Mouse (Mus musculus): Measurements from ENCODE around the gene Fubp1. TPM values are rescaled to one million over a fixed set of nuclear protein-coding genes. Genes with fewer than 3 reads are reported as not detected.
"Not testable (repeated sequence)": the region's sequence is repeated elsewhere in the genome, so short reads cannot be mapped to it uniquely, and the experiment has no call there.

The Fubp1 gene
- polyA plus RNA-seq, 1 experiment from 2014 or later: 74.9 TPM

GRCm38 (mm10) chr3:152190679-152191477 lies 19.3 kb upstream of the Fubp1 start:
- WGBS: 48% methylated on average over 9 of the region's 9 CpGs
- Histone ChIP-seq H3K4me3 (ENCODE audit: low read depth, low read length) (peak overlapping the region; percentile 63), H3K4me2 (replicated peaks; ENCODE audit: low read depth, low read length) (peak overlapping the region; percentile 57), H3K27ac (ENCODE audit: low read length) (peak overlapping the region; percentile 75), H3K27me3 (replicated peaks; ENCODE audit: insufficient read depth, low read length) (no peaks in the 10 kb centered on the region), H3K9ac (replicated peaks; ENCODE audit: low read depth) (peak overlapping the region; percentile 54), H3K36me3 (ENCODE audit: insufficient read depth, low read length) (no peaks in the 10 kb centered on the region), H3K9me3 (ENCODE audit: low read length) (no peaks in the 10 kb centered on the region), H3K4me1 (ENCODE audit: insufficient read depth, low read depth, low read length) (no peaks in the 10 kb centered on the region; the same call in 1 of the 2 replicates)
- no peak for ATAC-seq
- peak; percentile 50 for DNase-seq (ENCODE audit: low spot score)
- no peak for TF ChIP-seq EP300 (IDR thresholded peaks at IDR 0.05)
- TF ChIP-seq CTCF (IDR thresholded peaks at IDR 0.05): no peak

GRCm38 (mm10) chr3:152191791-152192237 lies 18.4 kb upstream of the Fubp1 start:
- H3K27ac ChIP-seq (ENCODE audit: low read length): peak overlapping the region; percentile 72
- peak; percentile 93 for DNase-seq (ENCODE audit: low spot score)
- peak overlapping the region; percentile 63 for H3K4me3 ChIP-seq (ENCODE audit: low read depth, low read length)
- no peaks in the 10 kb centered on the region for H3K27me3 ChIP-seq (replicated peaks; ENCODE audit: insufficient read depth, low read length)
- H3K9me3 ChIP-seq (ENCODE audit: low read length): no peaks in the 10 kb centered on the region
- H3K9ac ChIP-seq (replicated peaks; ENCODE audit: low read depth): peak overlapping the region; percentile 1; the same call in 1 of the 2 replicates
- H3K36me3 ChIP-seq (ENCODE audit: insufficient read depth, low read length): no peaks in the 10 kb centered on the region
- 10% methylated on average over 6 of the region's 6 CpGs for WGBS
- peak overlapping the region; percentile 57 for H3K4me2 ChIP-seq (replicated peaks; ENCODE audit: low read depth, low read length)
- no peaks in the 10 kb centered on the region for H3K4me1 ChIP-seq (ENCODE audit: insufficient read depth, low read depth, low read length)
- TF ChIP-seq CTCF (IDR thresholded peaks at IDR 0.05) (0 out of 2 replicates have a peak, but pooled peaks have one; percentile 16), EP300 (IDR thresholded peaks at IDR 0.05) (peak; percentile 97)
- ATAC-seq: peak; percentile 92

GRCm38 (mm10) chr3:152192238-152192931 lies 17.8 kb upstream of the Fubp1 start:
- H3K27ac ChIP-seq (ENCODE audit: low read length): peak overlapping the region; percentile 72
- peak overlapping the region; percentile 1; the same call in 1 of the 2 replicates for H3K9ac ChIP-seq (replicated peaks; ENCODE audit: low read depth)
- ATAC-seq (peak; percentile 31), DNase-seq (ENCODE audit: low spot score) (peak; percentile 95)
- H3K36me3 ChIP-seq (ENCODE audit: insufficient read depth, low read length): no peaks in the 10 kb centered on the region
- H3K4me3 ChIP-seq (ENCODE audit: low read depth, low read length): peak overlapping the region; percentile 63
- H3K27me3 ChIP-seq (replicated peaks; ENCODE audit: insufficient read depth, low read length): no peaks in the 10 kb centered on the region
- peak overlapping the region; percentile 57 for H3K4me2 ChIP-seq (replicated peaks; ENCODE audit: low read depth, low read length)
- TF ChIP-seq EP300 (IDR thresholded peaks at IDR 0.05) (peak; percentile 41), CTCF (IDR thresholded peaks at IDR 0.05) (no peak)
- H3K4me1 ChIP-seq (ENCODE audit: insufficient read depth, low read depth, low read length): no peaks in the 10 kb centered on the region
- no peaks in the 10 kb centered on the region for H3K9me3 ChIP-seq (ENCODE audit: low read length)
- WGBS: 5% methylated on average over 10 of the region's 11 CpGs

GRCm38 (mm10) chr3:152193177-152193576 lies 17.0 kb upstream of the Fubp1 start:
- H3K4me1 ChIP-seq (ENCODE audit: insufficient read depth, low read depth, low read length): no peaks in the 10 kb centered on the region
- H3K9ac ChIP-seq (replicated peaks; ENCODE audit: low read depth): peak overlapping the region; percentile 74
- peak overlapping the region; percentile 54 for H3K4me2 ChIP-seq (replicated peaks; ENCODE audit: low read depth, low read length)
- DNase-seq (ENCODE audit: low spot score): peak; percentile 42
- peak overlapping the region; percentile 92 for H3K27ac ChIP-seq (ENCODE audit: low read length)
- no peaks in the 10 kb centered on the region for H3K36me3 ChIP-seq (ENCODE audit: insufficient read depth, low read length)
- H3K4me3 ChIP-seq (ENCODE audit: low read depth, low read length): peak overlapping the region; percentile 63
- no peaks in the 10 kb centered on the region for H3K9me3 ChIP-seq (ENCODE audit: low read length)
- H3K27me3 ChIP-seq (replicated peaks; ENCODE audit: insufficient read depth, low read length): no peaks in the 10 kb centered on the region
- no peak for ATAC-seq
- TF ChIP-seq EP300 (IDR thresholded peaks at IDR 0.05) (no peak; the same call in 1 of the 2 replicates), CTCF (IDR thresholded peaks at IDR 0.05) (no peak)
- under 1% methylated on average over 7 of the region's 7 CpGs for WGBS

GRCm38 (mm10) chr3:152193635-152194097 lies 16.6 kb upstream of the Fubp1 start:
- TF ChIP-seq EP300 (IDR thresholded peaks at IDR 0.05): peak; percentile 66; the same call in 1 of the 2 replicates
- peak; percentile 36 for TF ChIP-seq CTCF (IDR thresholded peaks at IDR 0.05)
- no peaks in the 10 kb centered on the region for H3K9me3 ChIP-seq (ENCODE audit: low read length)
- no peaks in the 10 kb centered on the region for H3K4me1 ChIP-seq (ENCODE audit: insufficient read depth, low read depth, low read length)
- H3K9ac ChIP-seq (replicated peaks; ENCODE audit: low read depth): peak overlapping the region; percentile 74
- ATAC-seq (peak; percentile 90), DNase-seq (ENCODE audit: low spot score) (peak; percentile 99)
- peak overlapping the region; percentile 92 for H3K27ac ChIP-seq (ENCODE audit: low read length)
- WGBS: 1% methylated on average over 17 of the region's 17 CpGs
- H3K36me3 ChIP-seq (ENCODE audit: insufficient read depth, low read length): no peaks in the 10 kb centered on the region
- peak overlapping the region; percentile 54 for H3K4me2 ChIP-seq (replicated peaks; ENCODE audit: low read depth, low read length)
- H3K4me3 ChIP-seq (ENCODE audit: low read depth, low read length): peak overlapping the region; percentile 63
- H3K27me3 ChIP-seq (replicated peaks; ENCODE audit: insufficient read depth, low read length): no peaks in the 10 kb centered on the region

GRCm38 (mm10) chr3:152197246-152197645 lies 13.0 kb upstream of the Fubp1 start:
- not testable (repeated sequence) for H3K4me2 ChIP-seq (replicated peaks; ENCODE audit: low read depth, low read length); H3K9me3 ChIP-seq (ENCODE audit: low read length); H3K27ac ChIP-seq (ENCODE audit: low read length); H3K36me3 ChIP-seq (ENCODE audit: insufficient read depth, low read length); H3K4me3 ChIP-seq (ENCODE audit: low read depth, low read length); DNase-seq (ENCODE audit: low spot score); H3K27me3 ChIP-seq (replicated peaks; ENCODE audit: insufficient read depth, low read length); H3K4me1 ChIP-seq (ENCODE audit: insufficient read depth, low read depth, low read length); ATAC-seq; H3K9ac ChIP-seq (replicated peaks; ENCODE audit: low read depth)
- 40% methylated on average over 2 of the region's 2 CpGs for whole genome bisulfite sequencing
